ENCODE assay signal across 36 mouse cellular contexts in the genomic region with DNA sequence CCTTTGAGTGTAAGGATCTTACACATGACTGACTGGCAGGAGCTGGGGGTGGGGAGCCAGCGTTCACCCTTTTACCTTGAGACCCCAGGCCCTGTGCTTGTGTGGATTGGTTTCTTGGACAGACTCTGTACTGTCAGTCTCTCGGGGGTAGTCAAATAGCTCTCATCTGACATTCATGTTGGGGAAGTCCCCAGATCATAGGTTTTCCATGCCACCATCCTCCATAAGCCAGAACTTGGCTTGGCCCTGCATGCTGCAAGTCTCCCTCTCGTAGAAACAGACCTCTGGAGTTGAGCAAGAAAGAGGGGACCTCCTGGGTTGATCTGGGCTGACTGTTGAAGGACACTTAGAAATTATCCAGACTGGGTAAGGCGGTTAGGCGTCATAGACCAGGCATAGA. TPM values are rescaled to one million over a fixed set of nuclear protein-coding genes. Genes with fewer than 3 reads are reported as not detected.
"Had no signal": no experiment of that assay in that cellular context is flagged by ENCODE, and none has a peak within 500 bp of the region (broad histone marks: within the 10 kb centered on the region; RNA-seq: fewer than 3 reads in every experiment).

No protein-coding gene starts in this region.

- H3K36me3 ChIP-seq: limb, embryonic 10.5 days; limb, embryonic 12.5 days; limb, embryonic 13.5 days; limb, embryonic 15.5 days; liver, embryonic 12.5 days; liver, embryonic 13.5 days; liver, embryonic 15.5 days; lung, embryonic 15.5 days; midbrain, embryonic 10.5 days; midbrain, embryonic 12.5 days; midbrain, embryonic 13.5 days; midbrain, embryonic 15.5 days had no signal

- H3K4me3 ChIP-seq: limb, embryonic 10.5 days; limb, embryonic 12.5 days; limb, embryonic 13.5 days; limb, embryonic 15.5 days; liver, embryonic 12.5 days; liver, embryonic 13.5 days; liver, embryonic 15.5 days; lung, embryonic 15.5 days; megakaryocyte, embryonic 14.5 days; midbrain, embryonic 10.5 days; midbrain, embryonic 12.5 days; midbrain, embryonic 13.5 days; midbrain, embryonic 15.5 days; myocyte had no signal

- H3K4me1 ChIP-seq: limb, embryonic 10.5 days; limb, embryonic 12.5 days; limb, embryonic 13.5 days; limb, embryonic 15.5 days; liver, embryonic 12.5 days; liver, embryonic 13.5 days; liver, embryonic 15.5 days; lung, embryonic 15.5 days; midbrain, embryonic 12.5 days; midbrain, embryonic 13.5 days; midbrain, embryonic 15.5 days had no signal

- H3K4me2 ChIP-seq: limb, embryonic 12.5 days; limb, embryonic 13.5 days; limb, embryonic 15.5 days; liver, embryonic 11.5 days; liver, embryonic 12.5 days; liver, embryonic 13.5 days; liver, embryonic 15.5 days; lung, embryonic 14.5 days; lung, embryonic 15.5 days; midbrain, embryonic 11.5 days; midbrain, embryonic 12.5 days; midbrain, embryonic 13.5 days; midbrain, embryonic 15.5 days had no signal

- H3K27ac ChIP-seq: limb, embryonic 10.5 days; limb, embryonic 12.5 days; limb, embryonic 13.5 days; limb, embryonic 15.5 days; liver, embryonic 12.5 days; liver, embryonic 13.5 days; liver, embryonic 14.5 days; liver, embryonic 15.5 days; lung, embryonic 15.5 days; macrophage; midbrain, embryonic 10.5 days; midbrain, embryonic 12.5 days; midbrain, embryonic 13.5 days; midbrain, embryonic 15.5 days had no signal

- H3K9me3 ChIP-seq: limb, embryonic 10.5 days; limb, embryonic 12.5 days; limb, embryonic 13.5 days; limb, embryonic 15.5 days; liver, embryonic 12.5 days; liver, embryonic 13.5 days; liver, embryonic 15.5 days; lung, embryonic 15.5 days; megakaryocyte, embryonic 14.5 days; midbrain, embryonic 10.5 days; midbrain, embryonic 12.5 days; midbrain, embryonic 13.5 days; midbrain, embryonic 15.5 days had no signal

- H3K9ac ChIP-seq: limb, embryonic 12.5 days; limb, embryonic 13.5 days; limb, embryonic 15.5 days; liver, embryonic 12.5 days; liver, embryonic 13.5 days; liver, embryonic 14.5 days; liver, embryonic 15.5 days; liver, postnatal 0 days; lung, embryonic 14.5 days; lung, embryonic 15.5 days; midbrain, embryonic 12.5 days; midbrain, embryonic 13.5 days; midbrain, embryonic 15.5 days had no signal

- H3K27me3 ChIP-seq: limb, embryonic 15.5 days; liver, embryonic 13.5 days; liver, embryonic 15.5 days; lung, embryonic 15.5 days; midbrain, embryonic 12.5 days; midbrain, embryonic 13.5 days; midbrain, embryonic 15.5 days had no signal

- ATAC-seq: liver, embryonic 12.5 days; liver, postnatal 0 days; lung, postnatal 0 days; midbrain, embryonic 13.5 days; midbrain, embryonic 15.5 days; midbrain, embryonic 16.5 days had no signal

- DNase-seq: left cerebral cortex, postnatal 4 days; liver; liver, embryonic 13.5 days; liver, postnatal 0 days; lung, adult 18-20 months; lung, adult 2 months; lung, embryonic 14.5 days; lung, postnatal 10 days; lung, postnatal 14 days; lung, postnatal 36 days; lung, postnatal 4 days; midbrain, embryonic 14.5 days had no signal

RNA-seq across cellular contexts. Expression of a gene that starts 12.2 kb away (rescaled TPM):
- total RNA-seq: liver, adult 2 months; megakaryocyte-erythroid progenitor cell, adult 5-6 weeks had no signal
- polyA plus RNA-seq: liver, adult 2 months; liver, embryonic 11.5 days; macrophage; midbrain, embryonic 11.5 days had no signal

RNA-seq across cellular contexts. Expression of a gene that starts 45.2 kb away (rescaled TPM):
- total RNA-seq: liver, adult 2 months; megakaryocyte, adult 5-6 weeks; megakaryocyte-erythroid progenitor cell, adult 5-6 weeks; monocyte, adult 5-6 weeks had no signal
- polyA plus RNA-seq: liver, adult 2 months; liver, embryonic 16.5 days; liver, postnatal 0 days; macrophage had no signal
